Mouse (Mus musculus) embryonic fibroblast, embryonic 13.5 days (primary cell): ENCODE results near the gene Vezf1. TPM values are rescaled to one million over a fixed set of nuclear protein-coding genes. Genes with fewer than 3 reads are reported as not detected.

Experiments used
- H3K27ac ChIP-seq: 2 replicates; pipeline ENCODE4 v1.5.1; 2012; ENCODE audit warnings: low read length, control low read depth, inconsistent platforms; ENCODE audit not compliant: insufficient read depth
- H3K4me1 ChIP-seq: 2 replicates; pipeline ENCODE4 v1.6.1; 2011; ENCODE audit warnings: low read length; ENCODE audit not compliant: control insufficient read depth, insufficient read depth
- H3K4me3 ChIP-seq: 2 replicates; pipeline ENCODE4 v1.5.1; 2011; ENCODE audit warnings: mild to moderate bottlenecking, control low read depth, low read length; ENCODE audit not compliant: insufficient read depth
- CTCF ChIP-seq: IDR thresholded peaks from 2 replicates; pipeline ENCODE4 v1.5.1; 2011; ENCODE audit warnings: mild to moderate bottlenecking, control low read depth, low read length, moderate library complexity, borderline replicate concordance; ENCODE audit not compliant: insufficient read depth
- POLR2A ChIP-seq: IDR thresholded peaks from 2 replicates; pipeline ENCODE4 v1.6.1; 2011; ENCODE audit warnings: low read depth, mild to moderate bottlenecking, control low read depth, low read length, moderate library complexity
- polyA plus RNA-seq: library from polyadenylated mRNA; stranded (reverse); fragments of >200 nt; gene quantifications from 2 replicates; pipeline ENCODE4 v1.2.4, GENCODE M21; 2011; ENCODE audit warnings: low read depth; ENCODE audit not compliant: missing spikeins, insufficient read length

The Vezf1 gene
- polyA plus RNA-seq, 1 experiment, result 44.6 TPM

DNA sequence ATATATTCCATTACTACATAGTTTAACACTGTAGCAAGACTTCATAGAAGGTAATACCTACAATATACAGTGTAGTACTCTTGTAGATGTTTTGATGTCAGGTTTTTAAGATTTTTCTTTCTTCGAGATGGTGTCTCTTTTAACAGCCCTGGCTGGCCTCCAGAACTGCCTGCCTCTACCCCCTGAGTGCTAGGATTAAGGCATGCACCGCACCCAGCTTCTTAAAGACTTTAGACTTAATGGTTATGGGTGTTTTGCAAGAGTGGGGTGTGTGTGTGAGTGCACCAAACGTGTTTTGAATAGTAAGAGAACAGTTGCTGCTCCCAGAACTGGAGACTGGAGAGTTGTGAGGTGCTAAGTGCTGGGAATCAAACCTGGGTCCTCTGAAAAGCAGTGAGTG, 14.3 kb upstream of the Vezf1 start:
- Histone ChIP-seq H3K4me1 (no peaks in the 10 kb centered on the region), H3K27ac (no peak overlapping the region), H3K4me3 (no peak overlapping the region)
- TF ChIP-seq CTCF (no peak), POLR2A (no peak)

DNA sequence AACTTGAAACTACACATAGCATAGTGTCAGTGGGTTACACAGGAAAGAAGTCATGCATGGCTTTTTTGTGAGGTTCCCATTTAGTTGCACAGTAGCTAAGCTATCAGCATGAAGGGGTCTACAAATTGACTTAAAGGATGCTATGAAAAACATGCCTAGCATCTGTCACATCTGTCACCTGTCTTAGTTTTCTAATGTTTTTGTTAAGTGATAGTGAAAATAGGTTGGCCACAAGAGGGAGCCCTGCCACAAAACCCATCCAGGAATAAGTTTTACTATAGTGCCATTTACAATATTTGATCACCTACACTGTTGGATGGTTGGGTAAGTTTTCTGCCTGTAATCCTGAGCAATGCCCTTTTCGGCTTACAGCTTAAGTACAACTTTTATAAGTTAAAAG, 13.5 kb upstream of the Vezf1 start:
- TF ChIP-seq CTCF (no peak), POLR2A (no peak)
- Histone ChIP-seq H3K4me3 (no peak overlapping the region), H3K4me1 (no peaks in the 10 kb centered on the region), H3K27ac (no peak overlapping the region)

DNA sequence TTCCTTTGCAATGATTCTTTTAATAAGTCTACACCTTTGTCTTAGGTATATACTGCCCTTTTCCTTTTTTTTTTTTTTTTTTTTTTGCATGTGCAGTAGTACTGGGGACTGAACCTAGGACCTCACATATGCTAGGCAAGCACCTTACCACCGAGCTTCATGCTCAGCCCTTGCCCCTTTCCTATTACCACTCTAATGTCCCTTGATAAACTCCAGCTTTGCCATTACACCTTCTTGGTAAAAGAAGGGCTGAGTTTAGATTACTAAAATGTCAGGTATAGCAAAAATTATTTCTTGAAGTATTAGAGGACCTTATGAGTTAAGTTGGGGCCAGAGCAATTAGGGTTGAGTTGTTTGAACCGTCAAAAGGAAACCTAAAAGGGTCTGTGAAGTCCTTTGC, 12.3 kb upstream of the Vezf1 start:
- no peak overlapping the region for H3K27ac ChIP-seq
- no peaks in the 10 kb centered on the region for H3K4me1 ChIP-seq
- no peak overlapping the region for H3K4me3 ChIP-seq
- no peak for TF ChIP-seq POLR2A
- TF ChIP-seq CTCF, result no peak

DNA sequence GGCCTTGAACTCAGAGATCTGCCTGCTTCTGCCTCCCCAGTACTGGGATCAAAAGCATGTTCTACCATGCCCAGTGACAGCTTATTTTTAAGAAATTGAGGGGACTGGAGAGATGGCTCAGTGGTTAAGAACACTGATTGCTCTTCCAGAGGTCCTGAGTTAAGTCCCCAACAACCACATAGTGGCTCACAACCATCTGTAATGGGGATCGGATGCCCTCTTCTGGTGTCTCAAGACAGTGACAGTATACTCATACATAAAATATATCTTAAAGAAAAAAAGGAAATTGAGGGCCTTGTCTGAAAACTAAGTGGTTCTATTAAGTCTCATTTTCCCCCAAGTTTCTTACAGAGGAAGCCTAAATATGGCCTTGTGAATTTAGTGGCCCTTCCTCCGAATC, 10.3 kb upstream of the Vezf1 start:
- Histone ChIP-seq H3K4me3 (no peak overlapping the region), H3K4me1 (no peaks in the 10 kb centered on the region), H3K27ac (no peak overlapping the region)
- TF ChIP-seq POLR2A (no peak), CTCF (no peak)

DNA sequence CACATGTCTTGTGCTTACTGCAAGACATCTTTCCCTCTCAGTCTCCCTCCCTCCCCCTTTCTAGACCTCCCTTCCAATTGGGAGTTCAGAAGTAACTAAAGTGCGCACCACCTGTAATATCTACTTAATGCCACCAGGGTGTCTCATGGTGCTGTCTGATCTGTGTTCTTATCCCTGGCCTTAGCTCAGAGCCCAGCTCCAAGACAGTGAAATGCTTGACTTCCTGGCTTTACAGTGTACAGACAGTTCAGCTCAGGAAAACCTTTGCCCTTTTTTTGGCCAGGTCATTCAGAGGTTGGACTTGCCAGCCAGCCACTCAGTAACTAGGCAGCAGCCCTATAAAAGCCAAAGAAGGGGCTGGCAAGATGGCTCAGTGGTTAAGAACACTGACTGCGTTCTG, 8.9 kb upstream of the Vezf1 start:
- Histone ChIP-seq H3K27ac (no peak overlapping the region), H3K4me1 (no peaks in the 10 kb centered on the region), H3K4me3 (no peak overlapping the region)
- peak; percentile 37; the same call in 1 of the 2 replicates for TF ChIP-seq CTCF
- no peak for TF ChIP-seq POLR2A

DNA sequence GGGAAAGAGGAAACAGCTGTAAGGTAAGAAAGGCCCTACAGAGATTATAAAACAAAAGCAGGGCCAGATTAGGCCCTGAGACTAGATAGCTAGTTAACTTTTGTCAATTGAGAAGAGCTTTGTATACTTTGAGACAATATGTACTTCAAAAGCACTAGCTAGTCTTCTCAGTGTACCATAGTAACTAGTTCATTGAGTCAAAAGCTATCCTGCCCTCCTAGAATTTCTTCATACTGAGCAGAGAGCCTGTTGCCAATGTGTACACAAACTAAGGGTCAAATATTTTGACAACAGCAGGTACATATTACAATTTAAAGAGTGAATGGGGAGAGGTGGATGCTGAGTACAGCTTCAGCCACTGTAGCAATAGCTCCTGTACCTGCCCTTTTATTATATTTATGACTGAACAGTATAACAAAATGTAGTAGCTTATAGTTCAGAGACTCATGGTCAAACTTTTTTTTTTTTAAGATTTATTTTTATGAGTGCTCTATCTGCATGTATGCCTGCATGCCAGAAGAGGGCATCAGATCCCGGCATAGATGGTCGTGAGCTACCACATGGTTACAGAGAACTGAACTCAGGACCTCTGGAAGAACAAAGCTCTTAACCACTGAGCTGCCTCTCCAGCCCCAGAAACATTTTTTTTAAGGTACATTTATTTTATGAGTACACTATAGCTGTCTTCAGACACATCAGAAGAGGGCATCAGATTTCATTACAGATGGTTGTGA, 6.0 kb upstream of the Vezf1 start:
- Histone ChIP-seq H3K4me1 (no peaks in the 10 kb centered on the region), H3K4me3 (no peak overlapping the region), H3K27ac (no peak overlapping the region)
- no peak for TF ChIP-seq CTCF
- TF ChIP-seq POLR2A, result no peak

DNA sequence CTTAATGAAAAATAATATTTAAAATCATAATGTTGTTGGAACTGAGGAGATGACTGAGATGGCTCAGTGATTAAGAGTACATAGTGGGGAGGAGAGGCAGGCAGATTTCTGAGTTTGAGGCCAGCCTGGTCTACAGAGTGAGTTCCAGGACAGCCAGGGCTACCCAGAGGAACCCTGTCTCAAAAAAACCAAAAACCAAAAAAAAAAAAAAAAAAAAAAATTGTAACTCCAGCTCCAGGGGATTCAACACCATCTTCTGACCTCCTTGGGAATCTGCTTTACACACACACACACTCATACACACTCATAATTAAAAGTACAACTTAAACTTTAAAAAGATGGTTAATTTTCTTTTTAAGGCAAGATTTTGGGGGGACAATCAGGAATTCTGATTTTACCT, 2.3 kb upstream of the Vezf1 start:
- TF ChIP-seq POLR2A (no peak), CTCF (no peak)
- Histone ChIP-seq H3K27ac (no peak overlapping the region), H3K4me1 (peaks cover 5% of the 10 kb centered on the region; the same call in 1 of the 2 replicates), H3K4me3 (no peak overlapping the region)

DNA sequence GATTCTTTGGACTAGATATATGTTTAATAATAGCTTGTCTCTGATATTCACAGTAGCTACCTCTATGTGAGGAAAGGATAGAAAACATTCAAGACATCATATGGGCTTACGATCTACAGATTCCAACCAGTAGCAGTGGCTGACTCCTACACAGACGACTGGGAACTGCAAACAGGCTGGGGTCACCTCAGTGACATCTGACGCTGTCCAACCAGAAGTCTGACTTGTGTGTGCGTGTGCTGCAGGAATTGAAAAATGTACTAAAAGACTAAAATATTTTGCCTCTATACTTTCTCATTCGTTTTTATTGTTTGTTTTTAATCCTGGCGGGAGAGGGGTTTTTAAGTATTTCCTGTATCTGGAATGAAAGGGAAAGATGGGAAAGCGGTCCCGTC, 891 bp upstream of the Vezf1 start:
- peak overlapping the region; percentile 66 for H3K4me3 ChIP-seq
- TF ChIP-seq CTCF, result no peak
- TF ChIP-seq POLR2A, result no peak
- H3K27ac ChIP-seq, result peak overlapping the region; percentile 76
- H3K4me1 ChIP-seq, result peaks cover 13% of the 10 kb centered on the region

DNA sequence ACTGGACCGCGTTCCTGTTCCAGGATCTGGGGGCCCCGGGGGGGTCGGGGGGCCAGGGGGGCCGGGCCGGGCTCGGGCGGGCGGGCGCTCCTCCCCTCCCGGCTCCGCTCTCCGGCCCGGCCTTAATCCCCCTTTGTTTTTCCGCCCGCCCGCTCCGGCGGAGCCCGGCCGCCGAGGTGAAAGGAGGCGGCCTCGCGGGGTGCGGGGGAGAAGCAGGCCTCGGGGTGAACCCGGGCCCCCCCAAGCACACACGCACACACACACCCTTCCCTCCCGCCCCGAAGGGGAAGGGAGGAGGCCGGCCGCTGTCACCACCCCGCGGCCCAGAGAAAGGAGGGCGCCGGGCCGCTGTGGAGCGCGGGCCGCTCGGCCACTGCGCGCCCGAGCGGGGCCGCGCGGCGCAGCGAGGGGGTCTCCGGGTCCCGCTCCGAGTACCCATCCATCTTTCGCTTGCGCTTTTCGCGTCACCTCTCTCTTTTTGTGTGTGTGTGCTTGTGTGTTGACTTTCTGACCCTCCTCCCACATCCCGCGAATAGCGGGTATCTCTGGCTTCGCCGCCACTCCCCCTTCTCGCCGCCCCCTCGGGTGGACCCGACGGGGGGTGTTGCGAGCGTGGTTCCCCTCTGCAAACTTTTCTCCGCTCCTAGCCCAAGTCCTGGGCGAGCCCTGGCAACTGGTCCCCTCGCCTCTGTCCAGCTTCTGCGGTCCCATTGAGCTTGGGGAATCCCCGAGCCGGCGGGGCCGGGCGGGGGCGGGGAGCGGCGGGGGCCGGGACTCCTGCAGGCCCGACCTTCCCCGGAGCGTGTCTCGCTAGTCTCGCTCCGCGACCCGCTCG, 549 bp downstream of the Vezf1 start:
- H3K4me3 ChIP-seq, result peak overlapping the region; percentile 99
- TF ChIP-seq POLR2A, result peak; percentile 49
- no peak for TF ChIP-seq CTCF

DNA sequence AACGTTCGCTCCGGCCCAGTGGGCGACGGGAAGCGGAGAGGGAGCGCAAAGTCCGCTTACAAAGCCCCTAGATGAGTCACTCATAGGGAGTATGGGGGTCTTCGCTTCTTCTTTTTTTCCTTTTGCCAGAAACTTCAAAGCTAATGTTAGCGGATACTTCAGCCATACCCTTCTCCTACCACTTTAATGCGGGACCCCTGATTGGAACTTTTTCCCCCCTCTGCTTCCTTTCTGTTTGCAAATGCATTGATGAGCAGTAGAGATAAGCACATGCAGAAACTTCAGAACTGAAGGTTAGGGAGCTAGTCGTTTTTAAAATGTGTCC, 1.1 kb downstream of the Vezf1 start:
- Histone ChIP-seq H3K4me3 (peak overlapping the region; percentile 99), H3K4me1 (peaks cover 13% of the 10 kb centered on the region), H3K27ac (peak overlapping the region; percentile 84)
- TF ChIP-seq POLR2A (no peak), CTCF (no peak)

More for the DNA sequence above, 549 bp downstream of the Vezf1 start:
- Histone ChIP-seq H3K4me1 (peaks cover 13% of the 10 kb centered on the region), H3K27ac (peak overlapping the region; percentile 84)
